Mouse (Mus musculus): ENCODE results near the gene Glrx2.

- TF ChIP-seq CTCF (IDR thresholded peaks at IDR 0.05): no peak
- TF ChIP-seq EP300 (IDR thresholded peaks at IDR 0.05): no peak
Observed at GRCm38 (mm10) chr1:143766238-143766637, 50.1 kb downstream of the Glrx2 start.

Data from lung, postnatal 0 days (tissue).